Comparison of ENCODE assay signal across 8 mouse cellular contexts in genomic region chr17:23741359-23742209, GRCm38 (mm10). TPM values are rescaled to one million over a fixed set of nuclear protein-coding genes. Genes with fewer than 3 reads are reported as not detected.
A peak's percentile ranks its signal among the peaks of the same experiment; 100 is the strongest.
DNase-seq lines count a peak whose midpoint lies in the region; ATAC-seq and TF ChIP-seq lines count a peak whose summit lies in the region.
"Had no signal": no experiment of that assay in that cellular context is flagged by ENCODE, and none has a peak within 500 bp of the region (broad histone marks: within the 10 kb centered on the region; RNA-seq: fewer than 3 reads in every experiment).

No protein-coding gene starts in this region.

- peaks cover 47% of the 10 kb centered on the region for H3K27me3 ChIP-seq in forebrain, postnatal 0 days (ENCODE audit: insufficient read depth, low read length)
- H3K27me3 ChIP-seq in limb, embryonic 12.5 days: peaks cover 98% of the 10 kb centered on the region
- H3K27me3 ChIP-seq in neural tube, embryonic 15.5 days (replicated peaks): peaks cover 58% of the 10 kb centered on the region

- no peak for TF ChIP-seq CTCF in left cerebral cortex, adult 2 months (IDR thresholded peaks at IDR 0.05)
- no peak for TF ChIP-seq CTCF in forebrain, postnatal 0 days (IDR thresholded peaks at IDR 0.05; ENCODE audit: low read depth)

- no peaks in the 10 kb centered on the region for H3K36me3 ChIP-seq in forebrain, postnatal 0 days (ENCODE audit: insufficient read depth)
- peaks cover under 1% of the 10 kb centered on the region; the same call in 1 of the 2 replicates for H3K36me3 ChIP-seq in limb, embryonic 12.5 days
- H3K36me3 ChIP-seq in neural tube, embryonic 15.5 days: peaks cover 12% of the 10 kb centered on the region

- H3K4me3 ChIP-seq in left cerebral cortex, adult 2 months: peak overlapping the region; percentile 29
- no peak overlapping the region for H3K4me3 ChIP-seq in forebrain, postnatal 0 days (ENCODE audit: low read depth, low read length)
- peak overlapping the region; percentile 30 for H3K4me3 ChIP-seq in limb, embryonic 12.5 days (replicated peaks)
- peak overlapping the region; percentile 29 for H3K4me3 ChIP-seq in neural tube, embryonic 15.5 days (replicated peaks)

- no peak for ATAC-seq in forebrain, postnatal 0 days
- ATAC-seq in limb, embryonic 12.5 days (ENCODE audit: insufficient number of reproducible peaks, insufficient read depth, low FRiP score, low TSS enrichment, low read depth): no peak
- no peak for ATAC-seq in neural tube, embryonic 15.5 days (ENCODE audit: low FRiP score)
- no peak for ATAC-seq in megakaryocyte progenitor cell, adult 5-6 weeks (replicated peaks; ENCODE audit: poor library complexity)

- H3K9me3 ChIP-seq in forebrain, postnatal 0 days (ENCODE audit: low read length): no peaks in the 10 kb centered on the region
- H3K9me3 ChIP-seq in limb, embryonic 12.5 days: no peaks in the 10 kb centered on the region
- H3K9me3 ChIP-seq in neural tube, embryonic 15.5 days (replicated peaks): no peaks in the 10 kb centered on the region

- H3K27ac ChIP-seq in left cerebral cortex, adult 2 months: no peak overlapping the region
- H3K27ac ChIP-seq in forebrain, postnatal 0 days (ENCODE audit: low read depth, low read length): no peak overlapping the region
- H3K27ac ChIP-seq in limb, embryonic 12.5 days: no peak overlapping the region
- no peak overlapping the region for H3K27ac ChIP-seq in neural tube, embryonic 15.5 days (replicated peaks)

- peaks cover 17% of the 10 kb centered on the region for H3K4me1 ChIP-seq in forebrain, postnatal 0 days (ENCODE audit: insufficient read depth)
- peaks cover 45% of the 10 kb centered on the region for H3K4me1 ChIP-seq in limb, embryonic 12.5 days (replicated peaks)
- peaks cover 60% of the 10 kb centered on the region for H3K4me1 ChIP-seq in neural tube, embryonic 15.5 days

- intact Hi-C loops in left cerebral cortex, adult 2 months (cut with DNase I): loop anchor here (5.0 kb wide), 1 partner anchor 61 kb away; no protein-coding TSS in a partner anchor

- no peak for DNase-seq in left cerebral cortex, adult 2 months (ENCODE audit: extremely low spot score in 1 of 2, low spot score in 2 of 2)
- no peak for DNase-seq in left cerebral cortex, adult 8-10 months (ENCODE audit: low spot score in 2 of 2)
- no peak for DNase-seq in forebrain, postnatal 0 days
- no peak for DNase-seq in urinary bladder, postnatal 4 days (ENCODE audit: low spot score in 2 of 2)

- WGBS in forebrain, postnatal 0 days: 55% methylated on average over 38 of the region's 38 CpGs
- 45% methylated on average over 38 of the region's 38 CpGs for WGBS in limb, embryonic 12.5 days
- 54% methylated on average over 38 of the region's 38 CpGs for WGBS in neural tube, embryonic 15.5 days

- no peak overlapping the region for H3K9ac ChIP-seq in forebrain, postnatal 0 days
- H3K9ac ChIP-seq in limb, embryonic 12.5 days (replicated peaks): no peak overlapping the region
- no peak overlapping the region for H3K9ac ChIP-seq in neural tube, embryonic 15.5 days (replicated peaks)

- H3K4me2 ChIP-seq in forebrain, postnatal 0 days (ENCODE audit: low read depth): 0 out of 2 replicates have a peak overlapping the region, but pooled peaks have one; percentile 43
- H3K4me2 ChIP-seq in limb, embryonic 12.5 days: peak overlapping the region; percentile 68
- peak overlapping the region; percentile 50 for H3K4me2 ChIP-seq in neural tube, embryonic 15.5 days

RNA-seq across cellular contexts. Expression of gene Paqr4, which starts 0.9 kb away (rescaled TPM):
- 10 to 100 TPM; 50.9 to 56.0 TPM for total RNA-seq in left cerebral cortex, adult 2 months (2021)
- total RNA-seq in left cerebral cortex, adult 8-10 months (2022): 10 to 100 TPM; 60.6 to 69.2 (median 62.3) TPM
- 51.9 and 54.9 TPM in 2 replicates for total RNA-seq in forebrain, postnatal 0 days (2014; rRNA removed)
- 48.8 and 56.9 TPM in 2 replicates for polyA plus RNA-seq in forebrain, postnatal 0 days (2015; fragmentation: Nextera tagmentation; extraction: Ambion mirVana)
- 11.6 and 13.6 TPM in 2 replicates for polyA plus RNA-seq in limb, embryonic 12.5 days (2016; fragmentation: Nextera tagmentation; extraction: Ambion mirVana)
- polyA plus RNA-seq in neural tube, embryonic 15.5 days (2015; fragmentation: Nextera tagmentation; extraction: Ambion mirVana): 53.0 and 60.0 TPM in 2 replicates
- total RNA-seq in megakaryocyte progenitor cell, adult 5-6 weeks (2015): 1.3 and 1.6 TPM in 2 replicates
- total RNA-seq in megakaryocyte progenitor cell, adult 5-6 weeks (2017): 1.9 and 2.4 TPM in 2 replicates

RNA-seq across cellular contexts. Expression of gene Kremen2, which starts 4.0 kb away (rescaled TPM):
- total RNA-seq in left cerebral cortex, adult 2 months (2021): under 1 TPM; 0.68 TPM
- 1 to 10 TPM in 2 of 4 experiments, under 1 TPM in 2; 0.78 to 1.4 (median 1.0) TPM for total RNA-seq in left cerebral cortex, adult 8-10 months (2022)
- 0.38 and 0.90 TPM in 2 replicates for total RNA-seq in forebrain, postnatal 0 days (2014; rRNA removed)
- polyA plus RNA-seq in forebrain, postnatal 0 days (2015; fragmentation: Nextera tagmentation; extraction: Ambion mirVana): 0.23 and 0.82 TPM in 2 replicates
- polyA plus RNA-seq in limb, embryonic 12.5 days (2016; fragmentation: Nextera tagmentation; extraction: Ambion mirVana): 30.0 and 34.8 TPM in 2 replicates
- polyA plus RNA-seq in neural tube, embryonic 15.5 days (2015; fragmentation: Nextera tagmentation; extraction: Ambion mirVana): 1.3 and 6.9 TPM in 2 replicates
- total RNA-seq in megakaryocyte progenitor cell, adult 5-6 weeks (2015): 0.05 TPM in 1 of 2 replicates, not detected in the other
- not detected in 2 replicates for total RNA-seq in megakaryocyte progenitor cell, adult 5-6 weeks (2017)
- total RNA-seq: monocyte, adult 5-6 weeks had no signal

RNA-seq across cellular contexts. Expression of gene Pkmyt1, which starts 15.4 kb away (rescaled TPM):
- total RNA-seq in left cerebral cortex, adult 2 months (2021): 1 to 10 TPM; 4.3 TPM
- total RNA-seq in left cerebral cortex, adult 8-10 months (2022): 1 to 10 TPM; 4.6 to 6.4 (median 5.5) TPM
- 9.1 and 16.3 TPM in 2 replicates for total RNA-seq in forebrain, postnatal 0 days (2014; rRNA removed)
- 14.1 and 14.5 TPM in 2 replicates for polyA plus RNA-seq in forebrain, postnatal 0 days (2015; fragmentation: Nextera tagmentation; extraction: Ambion mirVana)
- polyA plus RNA-seq in limb, embryonic 12.5 days (2016; fragmentation: Nextera tagmentation; extraction: Ambion mirVana): 49.1 and 53.1 TPM in 2 replicates
- polyA plus RNA-seq in neural tube, embryonic 15.5 days (2015; fragmentation: Nextera tagmentation; extraction: Ambion mirVana): 17.5 and 26.7 TPM in 2 replicates
- 34.5 and 36.9 TPM in 2 replicates for total RNA-seq in megakaryocyte progenitor cell, adult 5-6 weeks (2015)
- total RNA-seq in megakaryocyte progenitor cell, adult 5-6 weeks (2017): 17.3 and 20.5 TPM in 2 replicates

RNA-seq across cellular contexts. Expression of gene 1520401A03Rik, which starts 19.0 kb away (rescaled TPM):
- total RNA-seq in left cerebral cortex, adult 2 months (2021): under 1 TPM; 0.23 to 0.32 TPM
- total RNA-seq in left cerebral cortex, adult 8-10 months (2022): under 1 TPM in 3 of 4 experiments, not detected in 1; 0.11 to 0.57 (median 0.19) TPM
- not detected in 2 replicates for total RNA-seq in forebrain, postnatal 0 days (2014; rRNA removed)
- polyA plus RNA-seq in forebrain, postnatal 0 days (2015; fragmentation: Nextera tagmentation; extraction: Ambion mirVana): not detected in 2 replicates
- polyA plus RNA-seq in limb, embryonic 12.5 days (2016; fragmentation: Nextera tagmentation; extraction: Ambion mirVana): 1.8 and 2.5 TPM in 2 replicates
- 0.23 and 0.27 TPM in 2 replicates for polyA plus RNA-seq in neural tube, embryonic 15.5 days (2015; fragmentation: Nextera tagmentation; extraction: Ambion mirVana)
- not detected in 2 replicates for total RNA-seq in megakaryocyte progenitor cell, adult 5-6 weeks (2015)
- total RNA-seq in megakaryocyte progenitor cell, adult 5-6 weeks (2017): not detected in 2 replicates
- total RNA-seq: monocyte, adult 5-6 weeks had no signal

RNA-seq across cellular contexts. Expression of gene Flywch1, which starts 29.8 kb away (rescaled TPM):
- 100 to 1,000 TPM; 425 to 428 TPM for total RNA-seq in left cerebral cortex, adult 2 months (2021)
- 100 to 1,000 TPM; 423 to 484 (median 468) TPM for total RNA-seq in left cerebral cortex, adult 8-10 months (2022)
- total RNA-seq in forebrain, postnatal 0 days (2014; rRNA removed): 167 and 189 TPM in 2 replicates
- 117 and 135 TPM in 2 replicates for polyA plus RNA-seq in forebrain, postnatal 0 days (2015; fragmentation: Nextera tagmentation; extraction: Ambion mirVana)
- polyA plus RNA-seq in limb, embryonic 12.5 days (2016; fragmentation: Nextera tagmentation; extraction: Ambion mirVana): 136 and 140 TPM in 2 replicates
- 199 and 224 TPM in 2 replicates for polyA plus RNA-seq in neural tube, embryonic 15.5 days (2015; fragmentation: Nextera tagmentation; extraction: Ambion mirVana)
- total RNA-seq in megakaryocyte progenitor cell, adult 5-6 weeks (2015): 4.7 and 5.1 TPM in 2 replicates
- 9.9 and 10.6 TPM in 2 replicates for total RNA-seq in megakaryocyte progenitor cell, adult 5-6 weeks (2017)

Comparison
In these comparisons a context has a peak if more than half of its experiments do, and no peak if none do; other contexts are left out.
1. RNA of gene Paqr4, which starts 0.9 kb away (total RNA-seq): 60.6 to 69.2 TPM in left cerebral cortex, adult 8-10 months, 50.9 to 56.0 TPM in left cerebral cortex, adult 2 months and 51.9 to 54.9 TPM in forebrain, postnatal 0 days; 1.3 to 2.4 TPM in megakaryocyte progenitor cell, adult 5-6 weeks; every median in the first group is over 10 times any median in the second.
2. Peak in every context shown above with its lines, with median percentiles within 50 percentile points of each other: H3K4me2 ChIP-seq.